Mouse (Mus musculus): ENCODE results near the gene Tnpo2. TPM values are rescaled to one million over a fixed set of nuclear protein-coding genes. Genes with fewer than 3 reads are reported as not detected.
"Not testable (repeated sequence)": the region's sequence is repeated elsewhere in the genome, so short reads cannot be mapped to it uniquely, and the experiment has no call there.

Gene Tnpo2
- polyA plus RNA-seq, 1 experiment from 2014 or later, result 65.1 TPM

DNA sequence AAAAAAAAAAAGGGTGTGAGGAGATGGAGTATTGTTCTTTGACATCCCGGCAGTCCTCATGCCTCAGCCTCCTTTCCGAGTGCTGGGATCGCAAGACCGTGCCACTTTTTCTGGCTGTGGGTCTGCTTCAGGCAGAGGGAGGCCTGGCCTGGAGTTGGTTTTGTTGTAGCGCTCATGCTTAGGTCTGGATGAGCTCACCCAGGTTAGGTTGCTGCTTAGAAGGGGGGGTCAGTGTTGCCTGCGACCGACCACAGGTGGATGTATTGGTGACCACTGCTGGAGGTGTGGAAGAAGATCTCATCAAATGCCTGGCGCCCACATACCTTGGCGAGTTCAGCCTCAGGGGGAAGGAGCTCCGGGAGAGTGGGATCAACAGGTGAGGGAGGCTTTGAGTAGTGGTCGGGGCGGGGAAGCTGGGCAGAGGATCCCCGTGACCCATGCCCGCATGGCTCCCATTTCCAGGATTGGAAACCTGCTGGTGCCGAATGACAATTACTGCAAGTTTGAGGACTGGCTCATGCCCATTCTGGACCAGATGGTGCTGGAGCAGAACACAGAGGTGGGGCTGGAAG, 36.4 kb downstream of the Tnpo2 start:
- no peak overlapping the region for H3K9ac ChIP-seq (ENCODE audit: low read depth, low read length)
- 95% methylated on average over 15 of the region's 15 CpGs for WGBS
- H3K4me1 ChIP-seq (ENCODE audit: control insufficient read depth, insufficient read depth, low read length), result peaks cover 10% of the 10 kb centered on the region

DNA sequence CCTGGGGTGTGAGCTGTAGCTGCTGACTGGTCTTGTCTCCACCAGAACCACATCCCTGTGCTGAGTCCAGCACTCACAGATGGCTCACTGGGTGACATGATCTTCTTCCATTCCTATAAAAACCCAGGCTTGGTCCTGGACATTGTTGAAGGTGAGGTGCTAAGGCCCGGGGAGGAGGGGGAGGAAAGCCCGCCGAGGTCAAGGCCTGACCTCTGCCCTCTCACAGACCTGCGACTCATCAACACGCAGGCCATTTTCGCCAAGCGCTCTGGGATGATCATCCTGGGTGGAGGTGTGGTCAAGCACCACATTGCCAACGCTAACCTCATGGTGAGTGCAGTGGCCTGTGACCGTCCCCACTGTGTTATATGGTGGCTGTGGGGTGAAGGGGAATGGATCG, 37.5 kb downstream of the Tnpo2 start:
- Histone ChIP-seq H3K4me3 (ENCODE audit: low read depth, low read length) (no peak overlapping the region), H3K9ac (ENCODE audit: low read depth, low read length) (no peak overlapping the region), H3K27ac (ENCODE audit: low read length) (no peak overlapping the region), H3K9me3 (replicated peaks; ENCODE audit: control insufficient read depth, low read length, poor library complexity, severe bottlenecking) (no peaks in the 10 kb centered on the region), H3K4me1 (ENCODE audit: control insufficient read depth, insufficient read depth, low read length) (peaks cover 10% of the 10 kb centered on the region), H3K4me2 (ENCODE audit: low read length) (no peak overlapping the region), H3K27me3 (ENCODE audit: control insufficient read depth, insufficient read depth, low read depth, low read length) (no peaks in the 10 kb centered on the region), H3K36me3 (ENCODE audit: control insufficient read depth, insufficient read depth, low read length) (peaks cover 9% of the 10 kb centered on the region; the same call in 1 of the 2 replicates)
- WGBS, result 89% methylated on average over 10 of the region's 10 CpGs
- ATAC-seq, result no peak

More for the DNA sequence above, 36.4 kb downstream of the Tnpo2 start:
- H3K27ac ChIP-seq (ENCODE audit: low read length), result no peak overlapping the region
- ATAC-seq, result no peak
- peaks cover 14% of the 10 kb centered on the region; the same call in 1 of the 2 replicates for H3K36me3 ChIP-seq (ENCODE audit: control insufficient read depth, insufficient read depth, low read length)
- H3K4me3 ChIP-seq (ENCODE audit: low read depth, low read length), result no peak overlapping the region
- no peaks in the 10 kb centered on the region for H3K9me3 ChIP-seq (replicated peaks; ENCODE audit: control insufficient read depth, low read length, poor library complexity, severe bottlenecking)
- H3K27me3 ChIP-seq (ENCODE audit: control insufficient read depth, insufficient read depth, low read depth, low read length), result no peaks in the 10 kb centered on the region
- no peak overlapping the region; the same call in 1 of the 2 replicates for H3K4me2 ChIP-seq (ENCODE audit: low read length)

DNA sequence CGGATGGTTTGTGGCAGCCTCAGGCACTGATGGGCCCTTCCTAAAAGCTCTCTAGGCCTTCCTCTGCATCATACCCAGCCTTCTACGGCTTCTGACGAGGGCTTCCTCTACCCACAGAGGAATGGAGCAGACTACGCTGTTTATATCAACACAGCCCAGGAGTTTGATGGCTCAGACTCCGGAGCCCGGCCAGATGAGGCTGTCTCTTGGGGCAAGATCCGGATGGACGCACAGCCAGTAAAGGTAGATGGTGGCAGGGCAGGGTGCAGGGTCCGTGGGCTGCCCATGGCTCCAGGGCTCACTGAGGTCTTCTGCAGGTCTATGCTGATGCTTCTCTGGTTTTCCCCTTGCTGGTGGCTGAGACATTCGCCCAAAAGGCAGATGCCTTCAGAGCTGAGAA, 37.9 kb downstream of the Tnpo2 start:
- H3K4me3 ChIP-seq (ENCODE audit: low read depth, low read length), result no peak overlapping the region
- H3K36me3 ChIP-seq (ENCODE audit: control insufficient read depth, insufficient read depth, low read length), result peaks cover 9% of the 10 kb centered on the region; the same call in 1 of the 2 replicates
- no peak for ATAC-seq
- peaks cover 13% of the 10 kb centered on the region for H3K4me1 ChIP-seq (ENCODE audit: control insufficient read depth, insufficient read depth, low read length)
- H3K9ac ChIP-seq (ENCODE audit: low read depth, low read length), result no peak overlapping the region
- H3K9me3 ChIP-seq (replicated peaks; ENCODE audit: control insufficient read depth, low read length, poor library complexity, severe bottlenecking), result no peaks in the 10 kb centered on the region
- H3K27ac ChIP-seq (ENCODE audit: low read length), result no peak overlapping the region
- 92% methylated on average over 10 of the region's 10 CpGs for WGBS
- H3K27me3 ChIP-seq (ENCODE audit: control insufficient read depth, insufficient read depth, low read depth, low read length), result no peaks in the 10 kb centered on the region
- no peak overlapping the region for H3K4me2 ChIP-seq (ENCODE audit: low read length)

- Histone ChIP-seq H3K9ac (ENCODE audit: low read depth, low read length) (no peak overlapping the region), H3K27me3 (ENCODE audit: control insufficient read depth, insufficient read depth, low read depth, low read length) (no peaks in the 10 kb centered on the region), H3K4me3 (ENCODE audit: low read depth, low read length) (no peak overlapping the region), H3K4me2 (ENCODE audit: low read length) (no peak overlapping the region), H3K4me1 (ENCODE audit: control insufficient read depth, insufficient read depth, low read length) (peaks cover 18% of the 10 kb centered on the region), H3K36me3 (ENCODE audit: control insufficient read depth, insufficient read depth, low read length) (peaks cover 9% of the 10 kb centered on the region; the same call in 1 of the 2 replicates), H3K9me3 (replicated peaks; ENCODE audit: control insufficient read depth, low read length, poor library complexity, severe bottlenecking) (no peaks in the 10 kb centered on the region), H3K27ac (ENCODE audit: low read length) (no peak overlapping the region)
- ATAC-seq, result no peak
- 83% methylated on average over 9 of the region's 9 CpGs for WGBS
Observed at GRCm38 (mm10) chr8:85076001-85076400, 39.3 kb downstream of the Tnpo2 start.

DNA sequence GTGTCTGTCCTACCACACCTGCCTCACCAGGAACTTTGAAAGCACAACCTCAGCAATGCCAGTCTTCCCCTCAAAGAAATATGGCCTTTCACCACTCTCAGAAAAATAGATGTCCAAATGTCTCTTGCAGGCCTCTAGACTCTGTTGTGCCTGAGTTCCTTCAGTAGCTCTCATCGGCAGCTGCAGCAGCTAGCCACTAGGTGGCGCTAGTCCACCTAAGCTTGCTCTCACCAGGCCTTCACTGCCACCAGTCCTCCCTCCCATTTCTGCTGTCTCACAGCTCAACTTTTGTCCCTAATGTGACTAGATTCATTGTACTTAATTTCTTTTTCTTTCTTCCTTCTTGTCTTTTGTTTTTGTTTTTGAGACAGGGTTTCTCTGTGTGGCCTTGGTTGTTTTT, 40.3 kb downstream of the Tnpo2 start:
- Histone ChIP-seq H3K9ac (ENCODE audit: low read depth, low read length) (no peak overlapping the region), H3K9me3 (replicated peaks; ENCODE audit: control insufficient read depth, low read length, poor library complexity, severe bottlenecking) (no peaks in the 10 kb centered on the region), H3K27me3 (ENCODE audit: control insufficient read depth, insufficient read depth, low read depth, low read length) (no peaks in the 10 kb centered on the region), H3K36me3 (ENCODE audit: control insufficient read depth, insufficient read depth, low read length) (peaks cover 9% of the 10 kb centered on the region; the same call in 1 of the 2 replicates), H3K4me3 (ENCODE audit: low read depth, low read length) (no peak overlapping the region), H3K4me2 (ENCODE audit: low read length) (no peak overlapping the region), H3K4me1 (ENCODE audit: control insufficient read depth, insufficient read depth, low read length) (peaks cover 22% of the 10 kb centered on the region), H3K27ac (ENCODE audit: low read length) (no peak overlapping the region)
- ATAC-seq, result no peak
- 0% methylated on average over 2 of the region's 2 CpGs for WGBS

DNA sequence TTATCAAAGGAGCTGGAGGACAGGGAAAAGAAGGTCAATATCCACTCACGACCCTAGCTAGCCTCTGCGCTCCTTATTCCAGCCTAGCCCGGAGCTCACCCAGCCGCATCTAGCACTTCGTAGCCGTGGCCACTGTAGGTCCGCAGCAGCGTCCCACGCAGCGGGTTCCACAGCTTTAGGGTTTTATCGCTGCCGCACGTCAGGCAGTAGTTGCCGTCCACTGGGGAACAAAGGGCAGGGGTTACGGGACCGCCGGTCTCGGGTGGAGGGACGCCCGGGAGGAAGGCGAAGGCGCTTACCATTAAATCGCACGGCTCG, 43.5 kb downstream of the Tnpo2 start:
- peak overlapping the region; percentile 92 for H3K4me3 ChIP-seq (ENCODE audit: low read depth, low read length)
- peak overlapping the region; percentile 89 for H3K9ac ChIP-seq (ENCODE audit: low read depth, low read length)
- peaks cover 5% of the 10 kb centered on the region; the same call in 1 of the 2 replicates for H3K36me3 ChIP-seq (ENCODE audit: control insufficient read depth, insufficient read depth, low read length)
- H3K27ac ChIP-seq (ENCODE audit: low read length), result peak overlapping the region; percentile 71
- H3K4me1 ChIP-seq (ENCODE audit: control insufficient read depth, insufficient read depth, low read length), result peaks cover 31% of the 10 kb centered on the region
- peak overlapping the region; percentile 84 for H3K4me2 ChIP-seq (ENCODE audit: low read length)
- under 1% methylated on average over 25 of the region's 25 CpGs for WGBS
- no peaks in the 10 kb centered on the region for H3K27me3 ChIP-seq (ENCODE audit: control insufficient read depth, insufficient read depth, low read depth, low read length)
- no peak for ATAC-seq
- H3K9me3 ChIP-seq (replicated peaks; ENCODE audit: control insufficient read depth, low read length, poor library complexity, severe bottlenecking), result no peaks in the 10 kb centered on the region

DNA sequence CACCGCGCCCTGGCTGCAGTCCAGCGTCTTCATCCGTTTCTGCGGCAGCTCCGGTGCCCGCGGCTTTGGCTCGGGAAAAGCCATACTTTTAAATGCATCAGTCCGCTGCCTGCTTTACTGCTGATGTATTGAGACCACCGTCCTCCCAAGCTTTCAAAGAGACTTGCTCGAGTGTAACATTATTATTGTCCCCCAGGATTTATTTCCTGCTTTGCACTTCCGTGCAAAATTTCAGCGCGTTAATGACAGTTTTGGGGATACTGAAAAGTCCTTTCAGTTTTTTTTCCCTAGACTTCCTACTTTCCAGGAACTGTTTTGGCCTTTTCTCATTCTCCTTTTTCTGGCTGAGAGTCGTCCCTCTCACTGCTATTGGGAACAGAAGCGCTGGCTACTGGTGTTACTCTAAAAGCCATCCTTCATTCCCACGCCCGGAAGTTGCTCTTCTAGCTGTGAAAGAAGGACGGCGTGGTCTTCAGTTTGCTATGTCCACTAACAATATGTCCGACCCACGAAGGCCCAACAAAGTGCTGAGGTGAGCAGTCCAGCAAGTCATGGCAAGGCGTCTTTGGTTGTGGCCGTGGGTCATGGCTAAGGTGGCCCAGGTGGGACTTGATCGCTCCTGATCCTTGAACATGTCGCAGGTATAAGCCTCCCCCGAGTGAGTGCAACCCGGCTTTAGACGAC, 44.0 kb downstream of the Tnpo2 start, which contains the start of gene Wdr83os:
TSS of gene Wdr83os (plus strand) at position 209 of the 684 bp plus-strand sequence.
- peaks cover under 1% of the 10 kb centered on the region; the same call in 1 of the 2 replicates for H3K36me3 ChIP-seq (ENCODE audit: control insufficient read depth, insufficient read depth, low read length)
- H3K4me1 ChIP-seq (ENCODE audit: control insufficient read depth, insufficient read depth, low read length), result peaks cover 31% of the 10 kb centered on the region
- peak within 1 kb of the TSS; percentile 71 for H3K27ac ChIP-seq (ENCODE audit: low read length)
- WGBS, result 0% methylated on average over 30 of the region's 30 CpGs
- no peaks in the 10 kb centered on the region for H3K27me3 ChIP-seq (ENCODE audit: control insufficient read depth, insufficient read depth, low read depth, low read length)
- peak within 1 kb of the TSS; percentile 89 for H3K9ac ChIP-seq (ENCODE audit: low read depth, low read length)
- peak within 1 kb of the TSS; percentile 92 for H3K4me3 ChIP-seq (ENCODE audit: low read depth, low read length)
- peak; percentile 7; the same call in 1 of the 2 replicates for ATAC-seq
- H3K4me2 ChIP-seq (ENCODE audit: low read length), result peak within 1 kb of the TSS; percentile 84
- no peaks in the 10 kb centered on the region for H3K9me3 ChIP-seq (replicated peaks; ENCODE audit: control insufficient read depth, low read length, poor library complexity, severe bottlenecking)

DNA sequence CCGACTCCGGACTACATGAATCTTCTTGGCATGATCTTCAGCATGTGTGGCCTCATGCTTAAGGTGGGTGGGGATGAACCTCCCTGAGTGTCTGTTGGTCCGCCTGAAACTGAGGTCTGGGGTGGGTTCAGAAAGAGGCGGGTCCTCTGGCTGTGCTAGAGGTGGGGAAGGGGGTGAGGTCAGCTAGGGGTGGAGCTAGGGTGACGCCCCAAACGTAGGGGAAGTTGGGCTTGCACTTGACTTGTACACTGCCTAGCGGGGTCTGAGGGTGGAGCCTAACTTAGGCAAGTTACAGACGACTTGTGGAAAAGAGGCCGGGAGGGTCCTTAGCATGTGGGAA, 44.5 kb downstream of the Tnpo2 start, which contains the start of gene Wdr83:
TSS of gene Wdr83 (minus strand) at position 91 of the 340 bp plus-strand sequence.
- H3K4me3 ChIP-seq (ENCODE audit: low read depth, low read length), result peak within 1 kb of the TSS; percentile 92
- H3K9me3 ChIP-seq (replicated peaks; ENCODE audit: control insufficient read depth, low read length, poor library complexity, severe bottlenecking), result no peaks in the 10 kb centered on the region
- H3K4me2 ChIP-seq (ENCODE audit: low read length), result peak within 1 kb of the TSS; percentile 84
- H3K27ac ChIP-seq (ENCODE audit: low read length), result peak within 1 kb of the TSS; percentile 71
- 3% methylated on average over 9 of the region's 9 CpGs for WGBS
- ATAC-seq, result peak; percentile 12
- peaks cover 31% of the 10 kb centered on the region for H3K4me1 ChIP-seq (ENCODE audit: control insufficient read depth, insufficient read depth, low read length)
- peak within 1 kb of the TSS; percentile 89 for H3K9ac ChIP-seq (ENCODE audit: low read depth, low read length)
- H3K27me3 ChIP-seq (ENCODE audit: control insufficient read depth, insufficient read depth, low read depth, low read length), result no peaks in the 10 kb centered on the region
- H3K36me3 ChIP-seq (ENCODE audit: control insufficient read depth, insufficient read depth, low read length), result no peaks in the 10 kb centered on the region

- not testable (repeated sequence) for H3K4me2 ChIP-seq (ENCODE audit: low read length); H3K27ac ChIP-seq (ENCODE audit: low read length)
Observed at GRCm38 (mm10) chr8:85082169-85082568, 45.5 kb downstream of the Tnpo2 start.

More at GRCm38 (mm10) chr8:85082169-85082568, 45.5 kb downstream of the Tnpo2 start:
- 93% methylated on average over 4 of the region's 4 CpGs for WGBS
- not testable (repeated sequence) for H3K27me3 ChIP-seq (ENCODE audit: control insufficient read depth, insufficient read depth, low read depth, low read length); H3K9ac ChIP-seq (ENCODE audit: low read depth, low read length); H3K4me3 ChIP-seq (ENCODE audit: low read depth, low read length); H3K9me3 ChIP-seq (replicated peaks; ENCODE audit: control insufficient read depth, low read length, poor library complexity, severe bottlenecking); H3K36me3 ChIP-seq (ENCODE audit: control insufficient read depth, insufficient read depth, low read length); ATAC-seq
- H3K4me1 ChIP-seq (ENCODE audit: control insufficient read depth, insufficient read depth, low read length), result peaks cover 31% of the 10 kb centered on the region
